Mouse (Mus musculus): ENCODE measurements around the gene Lrrc43.

DNA sequence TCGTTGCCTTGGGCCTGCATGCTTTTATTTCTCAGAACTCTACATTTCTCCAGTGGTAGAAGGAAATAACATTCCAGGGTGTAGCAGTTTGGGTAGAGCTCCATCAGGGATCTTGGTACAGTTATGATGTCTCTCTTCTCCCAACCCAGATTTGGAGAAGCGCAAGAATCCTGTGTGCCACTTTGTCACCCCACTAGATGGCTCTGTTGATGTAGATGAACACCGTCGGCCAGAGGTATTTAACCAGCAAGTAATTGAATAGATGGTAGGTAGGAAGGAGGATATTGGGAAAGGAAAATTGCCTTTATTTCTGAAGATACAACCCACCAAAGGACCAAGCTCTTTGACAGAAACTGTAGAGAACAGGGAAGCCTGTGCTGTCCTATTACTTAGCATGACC is 48.4 kb upstream of the Lrrc43 start:
- TF ChIP-seq GATA1 (IDR thresholded peaks at IDR 0.05; ENCODE audit: low read length) (no peak), TAL1 (IDR thresholded peaks at IDR 0.05; ENCODE audit: low read length) (no peak)
